Mouse (Mus musculus) G1E (cell line): ENCODE results near the gene Mycn. TPM values are rescaled to one million over a fixed set of nuclear protein-coding genes. Genes with fewer than 3 reads are reported as not detected.

Experiments used
- ATAC-seq: 2 replicates; pipeline ENCODE4 v1.8.0; 2016; ENCODE audit warnings: mild to moderate bottlenecking; ENCODE audit not compliant: insufficient number of reproducible peaks, poor library complexity, low FRiP score, severe bottlenecking; ENCODE audit errors: extremely low read depth
- DNase-seq: peaks from one replicate; pipeline ENCODE4 v3.0.0; 2012; ENCODE audit warnings: low spot score
- H3K27me3 ChIP-seq: 2 replicates; pipeline ENCODE4 v1.6.1; 2012; ENCODE audit warnings: mild to moderate bottlenecking, low read length, inconsistent platforms; ENCODE audit not compliant: insufficient read depth
- H3K36me3 ChIP-seq: replicated peaks from 2 replicates; pipeline ENCODE3; 2012; ENCODE audit warnings: mild to moderate bottlenecking, inconsistent platforms
- H3K4me1 ChIP-seq: 2 replicates; pipeline ENCODE4 v1.6.1; 2012; ENCODE audit warnings: low read depth, low read length, inconsistent platforms, mixed read lengths; ENCODE audit not compliant: insufficient read depth
- H3K4me3 ChIP-seq: 2 replicates; pipeline ENCODE4 v1.5.1; 2012; ENCODE audit warnings: low read depth, mild to moderate bottlenecking, inconsistent platforms, low read length, moderate library complexity, mixed read lengths
- H3K9me3 ChIP-seq: replicated peaks from 2 replicates; pipeline ENCODE4 v1.6.1; 2012; ENCODE audit warnings: inconsistent platforms
- CTCF ChIP-seq: IDR thresholded peaks from 2 replicates; pipeline ENCODE4 v1.5.1; 2012; ENCODE audit warnings: low read depth, low read length, inconsistent platforms, mixed read lengths
- GATA1 ChIP-seq: IDR thresholded peaks from 2 replicates; pipeline ENCODE4 v1.6.1; 2012; ENCODE audit warnings: borderline replicate concordance, low read length, inconsistent platforms, mixed read lengths
- GATA2 ChIP-seq: IDR thresholded peaks from 2 replicates; pipeline ENCODE4 v1.6.1; 2012; ENCODE audit warnings: low read depth, low read length, inconsistent platforms, borderline replicate concordance
- POLR2AphosphoS5 ChIP-seq: IDR thresholded peaks from 2 replicates; pipeline ENCODE4 v1.6.1; 2012; ENCODE audit warnings: low read depth, low read length, inconsistent platforms; ENCODE audit not compliant: insufficient replicate concordance
- TAL1 ChIP-seq: conservative IDR thresholded peaks from 2 replicates; pipeline ENCODE4 v1.6.1; 2012; ENCODE audit warnings: low read depth, low read length, inconsistent platforms, mixed read lengths
- polyA plus RNA-seq: library from polyadenylated mRNA; stranded (reverse); fragments of >175 nt; gene quantifications from 2 replicates; pipeline ENCODE4 v1.2.3, GENCODE M21; 2012
- total RNA-seq, 2 experiments: library from RNA; stranded (forward) in 1 of 2; stranded (reverse) in 1 of 2; fragments of 200-1000 nt in 1 of 2; fragments of >200 nt in 1 of 2; fragmentation: Nextera tagmentation in 1 of 2; gene quantifications; 2 replicates each; pipeline ENCODE4 v1.2.3; 2014 to 2017

The Mycn gene
- total and polyA plus RNA-seq, 3 experiments, result 0.33 TPM; not detected in 2

- DNase-seq, result no peak
- Histone ChIP-seq H3K27me3 (no peaks in the 10 kb centered on the region), H3K9me3 (no peaks in the 10 kb centered on the region), H3K4me3 (no peak overlapping the region), H3K4me1 (no peaks in the 10 kb centered on the region), H3K36me3 (no peaks in the 10 kb centered on the region)
- TF ChIP-seq TAL1, result no peak
- TF ChIP-seq POLR2AphosphoS5, result no peak
- no peak for TF ChIP-seq GATA1
- TF ChIP-seq GATA2, result no peak
- TF ChIP-seq CTCF, result no peak
- ATAC-seq, result no peak
Observed at GRCm38 (mm10) chr12:12967946-12968345, 26.2 kb upstream of the Mycn start.

GRCm38 (mm10) chr12:12964856-12965255 is 23.1 kb upstream of the Mycn start:
- no peak for TF ChIP-seq CTCF
- no peak for TF ChIP-seq GATA1
- no peak for TF ChIP-seq POLR2AphosphoS5
- TF ChIP-seq TAL1, result no peak
- TF ChIP-seq GATA2, result no peak
- no peak for ATAC-seq
- no peak for DNase-seq
- H3K4me3 ChIP-seq, result no peak overlapping the region
- H3K36me3 ChIP-seq, result no peaks in the 10 kb centered on the region
- H3K4me1 ChIP-seq, result no peaks in the 10 kb centered on the region
- H3K27me3 ChIP-seq, result no peaks in the 10 kb centered on the region
- H3K9me3 ChIP-seq, result no peaks in the 10 kb centered on the region

- H3K4me3 ChIP-seq, result no peak overlapping the region
- ATAC-seq, result no peak
Observed at GRCm38 (mm10) chr12:12947606-12948005, 5.9 kb upstream of the Mycn start.

GRCm38 (mm10) chr12:12943288-12943687 is 1.6 kb upstream of the Mycn start:
- ATAC-seq (no peak), DNase-seq (no peak)
- peaks cover 27% of the 10 kb centered on the region for H3K9me3 ChIP-seq
- H3K4me1 ChIP-seq, result no peaks in the 10 kb centered on the region
- no peak overlapping the region for H3K4me3 ChIP-seq
- TF ChIP-seq GATA2, result no peak
- TF ChIP-seq CTCF, result no peak
- TF ChIP-seq GATA1, result no peak
- no peak for TF ChIP-seq POLR2AphosphoS5
- no peak for TF ChIP-seq TAL1
- no peaks in the 10 kb centered on the region for H3K36me3 ChIP-seq
- H3K27me3 ChIP-seq, result peaks cover 10% of the 10 kb centered on the region; the same call in 1 of the 2 replicates

More at GRCm38 (mm10) chr12:12947606-12948005, 5.9 kb upstream of the Mycn start:
- TF ChIP-seq POLR2AphosphoS5 (no peak), GATA1 (no peak), CTCF (no peak), GATA2 (no peak), TAL1 (no peak)
- DNase-seq, result no peak
- Histone ChIP-seq H3K9me3 (peaks cover 2% of the 10 kb centered on the region), H3K27me3 (0 out of 2 replicates have a peak, but pooled peaks cover under 1% of the 10 kb centered on the region), H3K36me3 (no peaks in the 10 kb centered on the region), H3K4me1 (no peaks in the 10 kb centered on the region)

- DNase-seq (no peak), ATAC-seq (no peak)
- peaks cover 28% of the 10 kb centered on the region for H3K9me3 ChIP-seq
- TF ChIP-seq GATA1 (no peak), CTCF (no peak), POLR2AphosphoS5 (no peak), TAL1 (no peak), GATA2 (no peak)
- H3K36me3 ChIP-seq, result no peaks in the 10 kb centered on the region
- no peaks in the 10 kb centered on the region for H3K4me1 ChIP-seq
- H3K4me3 ChIP-seq, result no peak overlapping the region
- H3K27me3 ChIP-seq, result peaks cover 10% of the 10 kb centered on the region; the same call in 1 of the 2 replicates
Observed at GRCm38 (mm10) chr12:12942364-12943050, 793 bp upstream of the Mycn start.

- ATAC-seq, result no peak
- H3K4me3 ChIP-seq, result no peak overlapping the region
- no peaks in the 10 kb centered on the region for H3K4me1 ChIP-seq
- DNase-seq, result no peak
- peaks cover 34% of the 10 kb centered on the region for H3K9me3 ChIP-seq
- H3K27me3 ChIP-seq, result peaks cover 10% of the 10 kb centered on the region; the same call in 1 of the 2 replicates
- no peaks in the 10 kb centered on the region for H3K36me3 ChIP-seq
- TF ChIP-seq POLR2AphosphoS5 (no peak), GATA1 (no peak), GATA2 (no peak), CTCF (no peak), TAL1 (no peak)
Observed at GRCm38 (mm10) chr12:12941129-12941504, 597 bp downstream of the Mycn start.
